Mouse (Mus musculus) erythroid progenitor cell, adult 5-6 weeks (primary cell): ENCODE data around the gene Glra1. TPM values are rescaled to one million over a fixed set of nuclear protein-coding genes. Genes with fewer than 3 reads are reported as not detected.
"Not testable (repeated sequence)": the region's sequence is repeated elsewhere in the genome, so short reads cannot be mapped to it uniquely, and the experiment has no call there.

Source experiments
- ATAC-seq: replicated peaks from 2 replicates; pipeline ENCODE4 v1.8.0; 2016; ENCODE audit warnings: moderate number of reproducible peaks, mild to moderate bottlenecking, moderate TSS enrichment, inconsistent platforms; ENCODE audit not compliant: poor library complexity, low FRiP score, severe bottlenecking
- total RNA-seq, 2 experiments: library from RNA; stranded (forward) in 1 of 2; stranded (reverse) in 1 of 2; fragments of 150-400 nt in 1 of 2; fragments of 186-747, 209-891 nt in 1 of 2; gene quantifications; 2 replicates each; pipeline versions ENCODE4 v1.2.3 to v1.2.4; 2015 to 2017; ENCODE audit warnings: low replicate concordance in 2 of 2

Glra1 gene
- not detected in 2 replicates for total RNA-seq (2015; ENCODE audit: low replicate concordance)
- not detected in 2 replicates for total RNA-seq (2017; ENCODE audit: low replicate concordance)

- no peak for ATAC-seq
Observed at GRCm38 (mm10) chr11:55607808-55608523, at the start of gene Glra1. TSS of gene Glra1 (minus strand) at chr11:55608198.

- no peak for ATAC-seq
Observed at GRCm38 (mm10) chr11:55636961-55637360, 29.0 kb upstream of the Glra1 start.

GRCm38 (mm10) chr11:55633901-55634300 lies 25.9 kb upstream of the Glra1 start:
- ATAC-seq: no peak

GRCm38 (mm10) chr11:55614631-55615030 lies 6.6 kb upstream of the Glra1 start:
- ATAC-seq: not testable (repeated sequence)

GRCm38 (mm10) chr11:55608524-55608920 lies 524 bp upstream of the Glra1 start:
- ATAC-seq: no peak

GRCm38 (mm10) chr11:55607066-55607807 lies 761 bp downstream of the Glra1 start:
- ATAC-seq: no peak

GRCm38 (mm10) chr11:55601447-55602065 lies 6.4 kb downstream of the Glra1 start:
- ATAC-seq: no peak

- no peak for ATAC-seq
Observed at GRCm38 (mm10) chr11:55595726-55596125, 12.3 kb downstream of the Glra1 start.

- no peak for ATAC-seq
Observed at GRCm38 (mm10) chr11:55594411-55594810, 13.6 kb downstream of the Glra1 start.

GRCm38 (mm10) chr11:55591194-55591593 lies 16.8 kb downstream of the Glra1 start:
- no peak for ATAC-seq

- ATAC-seq: no peak
Observed at GRCm38 (mm10) chr11:55589376-55590167, 18.4 kb downstream of the Glra1 start.

- no peak for ATAC-seq
Observed at GRCm38 (mm10) chr11:55574397-55574796, 33.6 kb downstream of the Glra1 start.

GRCm38 (mm10) chr11:55571144-55571543 lies 36.9 kb downstream of the Glra1 start:
- no peak for ATAC-seq

- no peak for ATAC-seq
Observed at GRCm38 (mm10) chr11:55566309-55567099, 41.5 kb downstream of the Glra1 start.

GRCm38 (mm10) chr11:55545690-55546089 lies 62.3 kb downstream of the Glra1 start:
- no peak for ATAC-seq

GRCm38 (mm10) chr11:55542671-55543070 lies 65.3 kb downstream of the Glra1 start:
- no peak for ATAC-seq

GRCm38 (mm10) chr11:55542128-55542527 lies 65.9 kb downstream of the Glra1 start:
- ATAC-seq: no peak

GRCm38 (mm10) chr11:55534766-55535165 lies 73.2 kb downstream of the Glra1 start:
- no peak for ATAC-seq

GRCm38 (mm10) chr11:55533378-55533777 lies 74.6 kb downstream of the Glra1 start:
- no peak for ATAC-seq
